In genomic region chr12:111188295-111188694, GRCm38 (mm10) we compare ENCODE assay signal across 22 mouse cellular contexts. TPM values are rescaled to one million over a fixed set of nuclear protein-coding genes. Genes with fewer than 3 reads are reported as not detected.
"Had no signal": no experiment of that assay in that cellular context is flagged by ENCODE, and none has a peak within 500 bp of the region (broad histone marks: within the 10 kb centered on the region; RNA-seq: fewer than 3 reads in every experiment).

No protein-coding gene starts in this region.

- H3K27me3 ChIP-seq: neural tube, embryonic 13.5 days; neural tube, embryonic 15.5 days; stomach, embryonic 15.5 days had no signal

- H3K9me3 ChIP-seq: neural tube, embryonic 13.5 days; neural tube, embryonic 15.5 days; stomach, embryonic 15.5 days had no signal

- H3K4me3 ChIP-seq: neural tube, embryonic 13.5 days; neural tube, embryonic 15.5 days; stomach, embryonic 15.5 days had no signal

- H3K27ac ChIP-seq: neural tube, embryonic 13.5 days; neural tube, embryonic 15.5 days; stomach, embryonic 15.5 days; stomach, postnatal 0 days had no signal

- H3K36me3 ChIP-seq: neural tube, embryonic 13.5 days; neural tube, embryonic 15.5 days; stomach, embryonic 15.5 days had no signal

- DNase-seq: retina, postnatal 1 day; right cerebral cortex, adult 18-20 months; right cerebral cortex, postnatal 14 days; right cerebral cortex, postnatal 25 days; right cerebral cortex, postnatal 4 days; spleen, adult 18-20 months; thymus, adult 18-20 months; thymus, adult 2 months; thymus, postnatal 14 days; thymus, postnatal 25 days; thymus, postnatal 36 days; thymus, postnatal 4 days had no signal

- H3K9ac ChIP-seq: neural tube, embryonic 13.5 days; neural tube, embryonic 15.5 days; stomach, embryonic 15.5 days had no signal

- H3K4me2 ChIP-seq: neural tube, embryonic 13.5 days; neural tube, embryonic 15.5 days; stomach, embryonic 15.5 days had no signal

RNA-seq across cellular contexts. Expression of gene 4930595D18Rik, which starts 4.0 kb away (rescaled TPM):
- polyA plus RNA-seq: neural tube, embryonic 13.5 days; neural tube, embryonic 14.5 days; neural tube, embryonic 15.5 days; small intestine, adult 2 months; spleen, adult 2 months; stomach, embryonic 14.5 days; stomach, embryonic 15.5 days; stomach, embryonic 16.5 days; stomach, postnatal 0 days; thymus, adult 2 months; urinary bladder, adult 2 months had no signal
